Mouse (Mus musculus) erythroblast, embryonic 14.5 days (primary cell): Measurements from ENCODE around the gene Dhx37.

Experiments
- GATA1 ChIP-seq: IDR thresholded peaks from 2 replicates; pipeline ENCODE4 v1.6.1; 2012; ENCODE audit warnings: low read length, inconsistent platforms, mixed read lengths
- TAL1 ChIP-seq: IDR thresholded peaks from 3 replicates; pipeline ENCODE4 v1.6.1; 2012; ENCODE audit warnings: low read length, inconsistent platforms, mixed read lengths

DNA sequence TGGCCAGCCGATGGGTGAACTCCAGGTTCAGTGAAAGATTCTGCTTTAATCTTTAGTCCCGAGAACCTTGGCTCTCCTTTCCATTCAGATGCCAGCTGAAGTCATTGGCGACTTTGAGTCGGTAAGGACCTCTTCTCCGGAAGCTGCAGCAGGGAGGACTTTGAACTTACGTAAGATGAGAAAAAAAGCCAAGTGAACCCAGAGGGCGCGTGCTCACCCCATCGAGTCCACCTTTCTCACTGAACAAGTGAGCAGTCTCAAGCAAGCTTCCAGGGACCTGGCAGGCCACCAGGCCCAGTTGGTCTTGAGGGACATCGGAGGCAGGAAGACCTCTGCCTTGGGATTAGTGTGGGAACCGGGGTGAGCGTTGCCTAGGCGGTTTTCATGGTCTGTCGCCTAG lies 33.3 kb upstream of the Dhx37 start:
- TF ChIP-seq TAL1: no peak
- no peak for TF ChIP-seq GATA1
